Mouse (Mus musculus) right cerebral cortex, postnatal 10 days (tissue): Measurements from ENCODE around the gene Fkbp4.
A peak's percentile ranks its signal among the peaks of the same experiment; 100 is the strongest.

Experiments
- DNase-seq, 2 experiments: peaks; one replicate each; pipeline ENCODE4 v3.0.0; 2021; ENCODE audit warnings: low spot score in 2 of 2

Gene Fkbp4

GRCm38 (mm10) chr6:128437288-128437687, 1.2 kb downstream of the Fkbp4 start:
- DNase-seq = no peak

GRCm38 (mm10) chr6:128436356-128437005, 2.0 kb downstream of the Fkbp4 start:
- DNase-seq = no peak

- no peak for DNase-seq
These were observed 3.0 kb downstream of the Fkbp4 start for GRCm38 (mm10) chr6:128435474-128435873.

- no peak for DNase-seq
These were observed 4.9 kb downstream of the Fkbp4 start for GRCm38 (mm10) chr6:128433566-128433965.

GRCm38 (mm10) chr6:128432356-128432915, 6.0 kb downstream of the Fkbp4 start:
- DNase-seq = no peak

- DNase-seq = no peak
These were observed 8.7 kb downstream of the Fkbp4 start for GRCm38 (mm10) chr6:128429826-128430225.

GRCm38 (mm10) chr6:128429300-128429699, 9.2 kb downstream of the Fkbp4 start:
- no peak for DNase-seq

- no peak for DNase-seq
These were observed 10.9 kb downstream of the Fkbp4 start for GRCm38 (mm10) chr6:128427571-128427970.

GRCm38 (mm10) chr6:128425046-128425445, 13.4 kb downstream of the Fkbp4 start:
- no peak for DNase-seq

- DNase-seq = peak; percentile 97 to 98
These were observed 14.0 kb downstream of the Fkbp4 start, which contains the start of gene Itfg2 for GRCm38 (mm10) chr6:128424269-128425019. TSS of gene Itfg2 (minus strand) at chr6:128424931.

GRCm38 (mm10) chr6:128423496-128424268, 14.8 kb downstream of the Fkbp4 start:
- no peak for DNase-seq

- no peak for DNase-seq
These were observed 17.0 kb downstream of the Fkbp4 start for GRCm38 (mm10) chr6:128421480-128421879.

- no peak for DNase-seq
These were observed 17.4 kb downstream of the Fkbp4 start for GRCm38 (mm10) chr6:128421036-128421435.

GRCm38 (mm10) chr6:128418076-128418475, 20.4 kb downstream of the Fkbp4 start:
- DNase-seq = no peak

- no peak for DNase-seq
These were observed 22.3 kb downstream of the Fkbp4 start for GRCm38 (mm10) chr6:128416169-128416568.

GRCm38 (mm10) chr6:128411115-128411514, 27.4 kb downstream of the Fkbp4 start:
- DNase-seq = peak; percentile 84 to 85

- no peak for DNase-seq
These were observed 28.2 kb downstream of the Fkbp4 start for GRCm38 (mm10) chr6:128410305-128410704.

GRCm38 (mm10) chr6:128408544-128409125, 29.8 kb downstream of the Fkbp4 start:
- no peak for DNase-seq

GRCm38 (mm10) chr6:128404708-128405107, 33.8 kb downstream of the Fkbp4 start:
- no peak for DNase-seq

- DNase-seq = peak; percentile 59 to 72
These were observed 38.9 kb downstream of the Fkbp4 start for GRCm38 (mm10) chr6:128399421-128400185.

- DNase-seq = no peak
These were observed 39.5 kb downstream of the Fkbp4 start, which contains the start of gene Nrip2 for GRCm38 (mm10) chr6:128398996-128399395. TSS of gene Nrip2 (plus strand) at chr6:128399296.
